Mouse (Mus musculus) megakaryocyte, embryonic 14.5 days (primary cell): ENCODE data around the gene Nbr1. TPM values are rescaled to one million over a fixed set of nuclear protein-coding genes. Genes with fewer than 3 reads are reported as not detected.
"Not testable (repeated sequence)": the region's sequence is repeated elsewhere in the genome, so short reads cannot be mapped to it uniquely, and the experiment has no call there.

Experiments used
- H3K27me3 ChIP-seq: replicated peaks from 2 replicates; pipeline ENCODE3; 2012; ENCODE audit warnings: inconsistent platforms
- H3K36me3 ChIP-seq: replicated peaks from 2 replicates; pipeline ENCODE3; 2012; ENCODE audit warnings: low read length, inconsistent platforms, mixed read lengths
- H3K4me1 ChIP-seq: 2 replicates; pipeline ENCODE4 v1.6.1; 2012; ENCODE audit warnings: inconsistent platforms
- H3K4me3 ChIP-seq: replicated peaks from 2 replicates; pipeline ENCODE3; 2012; ENCODE audit warnings: moderate library complexity, mild to moderate bottlenecking, inconsistent platforms
- H3K9me3 ChIP-seq: 2 replicates; pipeline ENCODE4 v1.6.1; 2012; ENCODE audit warnings: inconsistent platforms
- FLI1 ChIP-seq: IDR thresholded peaks from 2 replicates; pipeline ENCODE4 v1.6.1; 2012; ENCODE audit warnings: low read length, inconsistent platforms, mixed read lengths
- GATA1 ChIP-seq: IDR thresholded peaks from 3 replicates; pipeline ENCODE4 v1.6.1; 2012; ENCODE audit warnings: mixed read lengths, low read length, inconsistent platforms, borderline replicate concordance
- polyA plus RNA-seq: library from polyadenylated mRNA; stranded (reverse); fragments of >175 nt; gene quantifications from 2 replicates; pipeline ENCODE4 v1.2.3, GENCODE M21; 2012; ENCODE audit warnings: low replicate concordance; ENCODE audit not compliant: insufficient read depth

The Nbr1 gene
- polyA plus RNA-seq, 1 experiment = 55.6 TPM

DNA sequence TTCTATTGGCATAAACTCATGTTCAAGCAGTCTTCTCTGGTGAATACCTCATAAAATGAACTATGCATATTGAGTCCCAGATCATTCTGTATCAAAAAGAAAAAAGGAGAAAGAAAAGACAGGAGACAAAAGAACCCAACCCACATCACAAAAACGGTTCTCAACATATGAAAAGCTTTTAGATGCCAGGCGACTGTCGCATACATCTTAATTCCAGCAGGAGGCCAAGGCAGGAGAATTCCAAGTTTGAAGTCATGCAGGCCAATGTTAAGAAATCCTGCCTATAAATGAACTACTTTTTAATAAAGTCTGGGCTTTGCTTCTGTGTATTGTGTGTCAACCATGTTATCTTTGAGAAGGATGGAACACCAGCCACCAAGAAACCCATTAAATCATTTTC is 52.2 kb downstream of the Nbr1 start:
- H3K9me3 ChIP-seq = no peaks in the 10 kb centered on the region
- H3K4me3 ChIP-seq = no peak overlapping the region
- H3K4me1 ChIP-seq = peaks cover 9% of the 10 kb centered on the region
- H3K36me3 ChIP-seq = no peaks in the 10 kb centered on the region
- no peak for TF ChIP-seq GATA1
- peaks cover 24% of the 10 kb centered on the region for H3K27me3 ChIP-seq

DNA sequence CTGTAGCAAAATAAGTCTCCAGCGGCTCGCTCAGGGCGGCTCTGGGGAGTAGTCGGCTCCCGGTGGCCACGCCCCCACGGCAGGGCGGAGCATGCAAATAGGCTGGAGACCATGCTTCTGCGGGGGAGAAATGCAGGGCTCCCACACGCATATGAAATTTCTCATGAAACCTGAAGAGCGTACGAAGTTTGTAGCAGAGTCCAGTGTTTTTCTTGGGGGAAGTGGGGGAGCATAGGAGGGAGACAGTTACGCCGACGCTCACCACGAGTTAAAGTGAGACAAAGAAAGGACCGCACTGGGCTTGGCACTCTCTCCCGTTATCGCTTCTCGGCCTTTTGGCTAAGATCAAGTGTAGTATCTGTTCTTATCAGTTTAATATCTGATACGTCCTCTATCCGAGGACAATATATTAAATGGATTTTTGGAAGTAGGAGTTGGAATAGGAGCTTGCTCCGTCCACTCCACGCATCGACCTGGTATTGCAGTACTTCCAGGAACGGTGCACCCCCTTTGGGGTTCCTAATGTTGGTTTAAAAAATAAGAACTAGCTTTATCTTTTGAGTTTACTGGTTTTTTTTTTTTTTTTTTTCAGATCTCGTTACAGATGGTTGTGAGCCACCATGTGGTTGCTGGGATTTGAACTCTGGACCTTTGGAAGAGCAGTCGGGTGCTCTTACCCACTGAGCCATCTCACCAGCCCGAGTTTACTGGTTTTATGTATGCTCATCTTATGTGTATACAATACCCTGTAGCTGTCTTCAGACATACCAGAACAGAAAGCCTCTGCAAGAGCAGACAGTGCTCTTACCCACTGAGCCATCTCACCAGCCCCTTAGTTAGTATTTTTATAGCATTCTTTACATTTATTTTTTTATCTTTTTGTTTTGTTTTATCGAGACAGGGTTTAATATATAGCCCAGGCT is 52.8 kb downstream of the Nbr1 start:
- Histone ChIP-seq H3K4me3 (peak overlapping the region; percentile 82), H3K27me3 (peaks cover 18% of the 10 kb centered on the region)
- not testable (repeated sequence) for H3K36me3 ChIP-seq, H3K9me3 ChIP-seq, H3K4me1 ChIP-seq

DNA sequence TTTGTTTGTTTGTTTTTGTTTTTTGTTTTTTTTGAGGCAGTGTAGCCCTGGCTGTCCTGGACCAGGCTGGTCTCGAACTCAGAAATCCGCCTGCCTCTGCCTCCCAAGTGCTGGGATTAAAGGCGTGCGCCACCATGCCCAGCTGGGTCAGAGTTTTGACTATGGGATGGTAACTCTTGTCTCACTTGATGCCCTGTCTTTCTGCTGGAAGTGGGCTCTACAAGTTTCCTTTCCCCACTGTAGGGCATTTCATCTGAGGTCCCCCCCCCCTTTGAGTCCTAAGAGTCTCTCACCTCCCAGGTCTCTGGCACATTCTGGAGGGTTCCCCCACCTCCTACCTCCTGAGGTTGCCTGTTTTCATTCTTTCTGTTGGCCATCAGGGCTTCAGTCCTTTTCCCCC is 55.2 kb downstream of the Nbr1 start:
- not testable (repeated sequence) for H3K4me3 ChIP-seq, H3K9me3 ChIP-seq, H3K36me3 ChIP-seq
- Histone ChIP-seq H3K4me1 (peaks cover 14% of the 10 kb centered on the region), H3K27me3 (peaks cover 16% of the 10 kb centered on the region)

DNA sequence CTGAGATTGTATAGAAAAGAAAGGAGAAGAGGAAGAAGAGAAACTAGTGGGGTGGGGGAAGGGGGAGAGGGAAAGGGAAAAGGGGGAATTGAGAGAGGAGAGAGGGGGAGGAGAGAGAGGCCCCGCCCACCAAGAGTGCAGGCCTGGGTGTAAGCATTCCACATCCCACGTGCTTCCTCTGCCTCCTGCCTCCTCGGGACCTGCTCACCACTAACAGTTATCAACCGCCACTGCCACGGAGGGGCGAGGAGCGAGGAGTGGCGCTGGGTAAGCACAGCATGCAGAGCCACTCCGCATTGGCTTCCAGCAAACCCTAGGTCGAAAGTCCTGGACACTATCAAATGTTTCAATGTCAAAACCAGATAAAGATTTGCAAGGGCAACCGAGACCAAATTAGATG is 58.5 kb downstream of the Nbr1 start:
- peak overlapping the region; percentile 70 for H3K4me3 ChIP-seq
- no peak for TF ChIP-seq FLI1
- no peak for TF ChIP-seq GATA1
- H3K9me3 ChIP-seq = no peaks in the 10 kb centered on the region
- peaks cover 24% of the 10 kb centered on the region for H3K27me3 ChIP-seq
- no peaks in the 10 kb centered on the region for H3K36me3 ChIP-seq
- H3K4me1 ChIP-seq = peaks cover 11% of the 10 kb centered on the region

DNA sequence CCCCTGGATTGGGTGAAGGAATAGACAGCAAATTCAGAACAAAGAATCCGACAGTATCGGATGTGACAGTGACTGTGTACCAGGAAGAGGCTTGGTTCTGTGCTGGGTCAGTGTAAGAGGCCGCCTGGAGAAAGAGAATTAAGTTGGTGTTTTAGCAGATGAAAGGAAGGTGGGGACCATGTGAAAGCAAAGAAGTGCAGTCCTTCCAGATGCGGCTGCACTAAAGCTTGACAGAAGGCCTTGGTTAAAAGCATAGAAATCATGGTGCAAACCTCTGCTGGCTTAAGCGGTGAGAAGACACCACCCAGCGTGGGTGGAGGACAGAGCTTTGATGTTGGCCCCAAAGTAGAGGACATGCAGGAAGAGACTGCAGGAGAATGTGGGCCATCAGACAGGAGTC is 61.6 kb downstream of the Nbr1 start:
- Histone ChIP-seq H3K36me3 (no peaks in the 10 kb centered on the region), H3K9me3 (no peaks in the 10 kb centered on the region), H3K27me3 (peaks cover 34% of the 10 kb centered on the region), H3K4me3 (no peak overlapping the region), H3K4me1 (peaks cover 21% of the 10 kb centered on the region)
- TF ChIP-seq GATA1 (no peak), FLI1 (no peak)

DNA sequence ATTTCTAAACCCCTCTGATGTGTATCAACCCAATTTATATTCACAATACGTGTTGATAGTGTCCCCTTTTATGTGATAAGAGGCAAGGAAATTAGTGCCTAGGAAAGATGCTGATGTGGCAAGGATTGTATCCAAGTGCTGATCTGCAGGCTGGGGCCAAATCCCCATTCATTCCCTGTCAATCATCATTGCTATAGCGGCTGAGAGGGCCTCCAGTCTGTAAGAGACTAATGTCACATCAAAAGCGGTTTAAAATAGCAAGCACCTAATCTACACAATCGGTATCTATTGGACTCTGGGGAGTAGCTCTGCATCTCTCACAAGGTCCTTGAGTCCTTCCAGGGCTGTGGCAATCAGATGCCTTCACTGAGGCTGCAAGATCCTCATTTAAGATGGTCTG is 62.2 kb downstream of the Nbr1 start:
- Histone ChIP-seq H3K4me3 (no peak overlapping the region), H3K27me3 (peaks cover 28% of the 10 kb centered on the region), H3K36me3 (no peaks in the 10 kb centered on the region), H3K9me3 (no peaks in the 10 kb centered on the region), H3K4me1 (peaks cover 24% of the 10 kb centered on the region)
- no peak for TF ChIP-seq FLI1
- TF ChIP-seq GATA1 = no peak

DNA sequence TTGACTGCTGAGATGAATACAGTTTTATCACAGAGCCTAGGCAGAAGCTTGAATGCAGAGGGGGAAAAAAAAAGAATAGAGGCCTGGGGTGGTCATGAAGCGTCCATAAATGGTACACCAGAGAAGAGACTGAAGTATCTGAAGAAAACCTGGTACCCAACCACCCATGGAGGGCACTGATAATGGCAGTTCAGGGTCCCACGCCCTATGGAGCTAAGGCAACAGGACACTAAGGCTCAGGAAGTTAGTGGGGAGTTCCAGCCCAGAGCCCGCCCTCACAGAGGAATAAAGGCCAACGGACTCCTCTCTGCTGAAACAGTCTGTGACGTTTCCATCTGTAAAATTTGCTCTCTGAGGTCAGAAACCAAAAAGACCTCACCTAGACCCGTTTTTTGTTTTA is 63.4 kb downstream of the Nbr1 start:
- no peak overlapping the region for H3K4me3 ChIP-seq
- peaks cover 29% of the 10 kb centered on the region for H3K4me1 ChIP-seq
- H3K36me3 ChIP-seq = no peaks in the 10 kb centered on the region
- no peaks in the 10 kb centered on the region for H3K9me3 ChIP-seq
- H3K27me3 ChIP-seq = peaks cover 28% of the 10 kb centered on the region
- TF ChIP-seq FLI1 (no peak), GATA1 (no peak)

DNA sequence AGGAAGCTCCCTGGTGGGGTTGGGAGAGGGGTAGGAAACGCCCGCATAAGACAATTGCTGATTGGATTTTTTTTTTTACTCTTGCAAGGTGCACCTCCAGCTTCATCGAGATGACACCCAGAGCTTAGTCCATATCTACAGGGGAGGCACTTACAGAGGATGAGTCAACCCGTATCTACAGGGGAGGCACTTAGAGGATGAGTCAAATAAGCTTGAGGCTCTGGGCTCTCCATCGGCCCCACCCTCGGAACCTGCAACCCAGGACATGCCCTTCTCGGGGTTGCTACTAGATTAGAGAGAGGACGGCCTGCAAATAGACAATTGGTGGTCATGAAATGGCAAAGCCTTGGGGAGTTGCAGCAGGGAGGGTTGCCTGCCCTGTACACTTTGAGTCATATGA is 64.2 kb downstream of the Nbr1 start:
- H3K9me3 ChIP-seq = no peaks in the 10 kb centered on the region
- peaks cover 27% of the 10 kb centered on the region for H3K4me1 ChIP-seq
- no peaks in the 10 kb centered on the region for H3K36me3 ChIP-seq
- H3K27me3 ChIP-seq = peaks cover 23% of the 10 kb centered on the region
- H3K4me3 ChIP-seq = no peak overlapping the region
- TF ChIP-seq GATA1 (no peak), FLI1 (no peak)

DNA sequence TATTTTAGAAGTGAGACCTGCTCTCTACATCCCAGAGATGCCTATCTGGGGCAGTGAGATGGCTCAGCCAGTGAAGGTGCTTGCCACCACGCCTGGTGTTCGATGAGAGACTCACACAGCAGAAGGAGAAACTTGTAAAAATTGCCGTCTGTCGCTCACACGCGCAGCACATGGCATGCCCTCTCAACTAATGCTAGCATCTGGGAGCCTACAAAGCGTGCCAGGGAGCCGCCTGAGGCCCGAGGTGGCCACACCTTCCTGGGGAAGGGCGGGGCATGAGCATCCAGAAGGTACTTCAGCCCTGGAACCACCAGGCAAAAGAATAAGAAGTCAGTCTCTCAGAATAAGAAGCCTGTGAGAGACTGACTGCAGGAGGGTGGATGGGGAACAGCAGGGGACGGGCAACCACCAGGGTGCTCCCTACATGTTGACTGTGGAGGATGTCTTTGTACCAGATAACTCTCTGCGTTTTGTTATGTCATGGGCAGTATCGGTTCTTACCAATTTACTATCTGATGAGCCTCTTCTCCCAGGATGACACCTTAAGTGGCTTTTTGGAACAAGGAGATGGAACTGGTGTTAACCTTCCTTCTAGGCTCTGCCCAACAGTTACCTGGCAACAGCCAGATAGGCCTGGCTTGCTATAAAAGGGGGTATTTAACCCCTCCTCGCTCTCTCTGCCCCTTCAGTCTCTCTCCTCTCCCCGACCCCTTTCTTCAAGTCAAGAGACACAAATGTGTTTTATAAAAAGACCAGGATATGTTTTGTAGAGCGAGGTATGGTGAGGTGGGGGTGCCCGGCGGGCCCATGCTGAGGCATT is 65.2 kb downstream of the Nbr1 start:
- no peak for TF ChIP-seq FLI1
- TF ChIP-seq GATA1 = no peak
- H3K4me1 ChIP-seq = peaks cover 27% of the 10 kb centered on the region
- no peak overlapping the region for H3K4me3 ChIP-seq

DNA sequence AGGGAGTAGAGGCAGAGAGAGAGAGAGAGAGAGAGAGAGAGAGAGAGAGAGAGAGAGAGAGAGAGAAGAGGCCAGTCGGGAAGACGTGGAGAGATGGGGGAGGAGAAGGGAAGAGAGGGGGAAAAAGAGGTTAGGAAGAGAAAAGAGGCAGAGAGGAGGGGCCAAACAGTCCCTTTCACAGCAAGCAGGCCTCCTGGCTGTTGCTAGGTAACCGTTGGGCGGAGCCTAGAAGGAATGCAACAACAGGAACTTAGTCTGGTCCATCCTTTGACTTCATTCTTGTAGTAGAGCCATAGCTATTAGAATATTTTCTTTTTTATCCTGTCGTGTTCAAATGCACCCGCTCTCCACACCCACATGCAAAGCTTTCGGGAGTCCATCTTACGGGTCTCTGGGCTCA is 65.9 kb downstream of the Nbr1 start:
- no peak for TF ChIP-seq GATA1
- TF ChIP-seq FLI1 = no peak
- peaks cover 27% of the 10 kb centered on the region for H3K4me1 ChIP-seq
- H3K27me3 ChIP-seq = peaks cover 23% of the 10 kb centered on the region
- no peak overlapping the region for H3K4me3 ChIP-seq
- H3K36me3 ChIP-seq = no peaks in the 10 kb centered on the region
- H3K9me3 ChIP-seq = peaks cover 15% of the 10 kb centered on the region

More for the DNA sequence above, 65.2 kb downstream of the Nbr1 start:
- Histone ChIP-seq H3K9me3 (peaks cover 8% of the 10 kb centered on the region), H3K27me3 (peaks cover 23% of the 10 kb centered on the region), H3K36me3 (no peaks in the 10 kb centered on the region)
